Mouse (Mus musculus): ENCODE results near the gene Rasa4. TPM values are rescaled to one million over a fixed set of nuclear protein-coding genes. Genes with fewer than 3 reads are reported as not detected.

The Rasa4 gene
- polyA plus RNA-seq, 1 experiment from 2014 or later: 0.96 TPM

DNA sequence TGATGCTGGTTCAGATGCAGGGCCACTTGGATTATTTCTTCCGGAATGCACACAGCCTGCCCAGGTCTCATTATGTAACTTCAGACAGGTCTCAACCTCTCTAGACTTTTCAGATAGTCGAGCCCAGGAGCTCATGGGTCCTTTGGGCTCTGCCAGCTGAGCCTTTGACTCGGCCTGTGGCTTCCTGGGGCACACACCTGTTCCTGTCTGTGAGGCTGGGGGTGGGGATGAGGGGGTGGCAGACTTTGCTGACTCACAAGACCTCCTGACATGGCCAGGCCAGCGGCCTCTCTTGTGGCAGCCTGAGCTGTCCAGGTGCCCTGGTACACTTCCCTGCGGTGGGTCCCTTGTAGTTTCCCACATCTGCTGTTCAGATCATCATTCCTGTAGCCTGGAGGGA lies 8.2 kb downstream of the Rasa4 start:
- H3K4me1 ChIP-seq (ENCODE audit: control insufficient read depth, insufficient read depth, low read length): no peaks in the 10 kb centered on the region
- no peak overlapping the region for H3K4me2 ChIP-seq
- H3K9ac ChIP-seq (ENCODE audit: low read depth, low read length): no peak overlapping the region
- no peaks in the 10 kb centered on the region for H3K9me3 ChIP-seq (replicated peaks; ENCODE audit: control insufficient read depth, low read length)
- no peak overlapping the region for H3K27ac ChIP-seq (ENCODE audit: low read depth, low read length)
- 66% methylated on average over 5 of the region's 5 CpGs for WGBS (ENCODE audit: insufficient replicate concordance)
- peaks cover under 1% of the 10 kb centered on the region for H3K27me3 ChIP-seq (ENCODE audit: control insufficient read depth, insufficient read depth, low read length)
- H3K36me3 ChIP-seq (ENCODE audit: control insufficient read depth, insufficient read depth, low read length): no peaks in the 10 kb centered on the region
- ATAC-seq (replicated peaks; ENCODE audit: insufficient number of reproducible peaks, low FRiP score, low TSS enrichment): no peak
- no peak overlapping the region for H3K4me3 ChIP-seq (ENCODE audit: low read depth, low read length)

DNA sequence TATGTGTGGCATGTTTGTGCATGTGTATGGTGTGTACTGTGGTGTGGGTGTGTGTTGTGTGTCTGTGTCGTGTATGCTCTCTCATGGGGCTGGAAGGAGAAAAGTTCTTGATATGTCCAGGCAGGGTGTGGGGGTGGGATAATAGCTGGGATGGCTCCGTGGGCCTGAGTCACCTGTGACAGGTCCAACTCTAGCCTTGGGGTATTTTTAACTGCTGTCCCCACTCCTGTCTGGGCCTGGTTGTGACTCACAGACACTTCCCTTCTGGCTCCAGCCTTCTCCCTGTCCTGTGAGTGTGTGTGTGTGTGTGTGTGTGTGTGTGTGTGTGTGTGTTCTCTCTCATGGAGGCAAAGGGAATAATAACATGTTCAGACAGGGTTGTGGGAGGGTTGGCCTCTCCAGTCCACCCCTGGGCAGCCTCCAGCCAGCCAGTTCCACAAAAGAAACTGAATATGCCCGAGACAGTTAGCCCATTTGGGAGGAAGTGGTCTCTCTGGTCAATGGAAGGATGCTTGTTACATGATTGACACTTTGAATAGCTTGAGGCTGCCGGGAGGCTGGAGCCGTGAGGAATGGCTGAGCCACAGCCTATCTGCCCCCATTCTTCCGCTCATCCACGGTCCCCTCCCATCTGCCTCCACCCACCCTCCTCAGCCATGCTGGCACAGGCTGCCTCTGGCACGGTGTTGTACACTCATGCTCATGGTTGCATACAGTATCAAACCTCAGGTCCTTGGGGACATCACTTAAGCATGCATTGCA lies 10.7 kb downstream of the Rasa4 start:
- no peaks in the 10 kb centered on the region for H3K36me3 ChIP-seq (ENCODE audit: control insufficient read depth, insufficient read depth, low read length)
- ATAC-seq (replicated peaks; ENCODE audit: insufficient number of reproducible peaks, low FRiP score, low TSS enrichment): no peak
- H3K27ac ChIP-seq (ENCODE audit: low read depth, low read length): no peak overlapping the region
- no peak overlapping the region for H3K9ac ChIP-seq (ENCODE audit: low read depth, low read length)
- no peak overlapping the region for H3K4me3 ChIP-seq (ENCODE audit: low read depth, low read length)
- H3K27me3 ChIP-seq (ENCODE audit: control insufficient read depth, insufficient read depth, low read length): no peaks in the 10 kb centered on the region; the same call in 1 of the 2 replicates
- H3K9me3 ChIP-seq (replicated peaks; ENCODE audit: control insufficient read depth, low read length): no peaks in the 10 kb centered on the region
- H3K4me1 ChIP-seq (ENCODE audit: control insufficient read depth, insufficient read depth, low read length): no peaks in the 10 kb centered on the region
- 53% methylated on average over 8 of the region's 8 CpGs for WGBS (ENCODE audit: insufficient replicate concordance)
- no peak overlapping the region for H3K4me2 ChIP-seq

DNA sequence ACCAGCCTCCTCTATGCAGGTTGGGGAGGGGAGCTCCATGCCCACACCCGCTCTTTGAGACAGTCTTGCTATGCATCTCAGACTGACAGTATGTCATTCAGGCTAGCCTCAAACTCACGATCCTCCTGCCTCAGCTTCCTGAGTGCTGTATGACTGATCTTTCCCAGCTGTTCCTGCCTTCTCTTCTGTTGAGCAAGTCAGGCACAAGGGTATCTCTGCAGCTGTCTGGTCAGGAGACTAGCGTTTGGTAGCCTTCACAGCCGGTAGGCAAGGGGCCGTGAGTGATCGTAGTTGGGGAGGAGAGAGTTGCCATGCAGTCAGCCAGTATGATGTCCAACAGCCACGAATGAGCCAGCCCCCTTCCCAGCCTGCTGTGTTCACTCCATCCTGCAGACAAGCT lies 11.4 kb downstream of the Rasa4 start:
- no peak overlapping the region for H3K4me3 ChIP-seq (ENCODE audit: low read depth, low read length)
- H3K9me3 ChIP-seq (replicated peaks; ENCODE audit: control insufficient read depth, low read length): no peaks in the 10 kb centered on the region
- no peaks in the 10 kb centered on the region for H3K4me1 ChIP-seq (ENCODE audit: control insufficient read depth, insufficient read depth, low read length)
- no peak overlapping the region for H3K27ac ChIP-seq (ENCODE audit: low read depth, low read length)
- ATAC-seq (replicated peaks; ENCODE audit: insufficient number of reproducible peaks, low FRiP score, low TSS enrichment): no peak
- H3K27me3 ChIP-seq (ENCODE audit: control insufficient read depth, insufficient read depth, low read length): no peaks in the 10 kb centered on the region; the same call in 1 of the 2 replicates
- no peaks in the 10 kb centered on the region for H3K36me3 ChIP-seq (ENCODE audit: control insufficient read depth, insufficient read depth, low read length)
- no peak overlapping the region for H3K9ac ChIP-seq (ENCODE audit: low read depth, low read length)
- WGBS (ENCODE audit: insufficient replicate concordance): 62% methylated on average over 7 of the region's 7 CpGs
- H3K4me2 ChIP-seq: no peak overlapping the region

DNA sequence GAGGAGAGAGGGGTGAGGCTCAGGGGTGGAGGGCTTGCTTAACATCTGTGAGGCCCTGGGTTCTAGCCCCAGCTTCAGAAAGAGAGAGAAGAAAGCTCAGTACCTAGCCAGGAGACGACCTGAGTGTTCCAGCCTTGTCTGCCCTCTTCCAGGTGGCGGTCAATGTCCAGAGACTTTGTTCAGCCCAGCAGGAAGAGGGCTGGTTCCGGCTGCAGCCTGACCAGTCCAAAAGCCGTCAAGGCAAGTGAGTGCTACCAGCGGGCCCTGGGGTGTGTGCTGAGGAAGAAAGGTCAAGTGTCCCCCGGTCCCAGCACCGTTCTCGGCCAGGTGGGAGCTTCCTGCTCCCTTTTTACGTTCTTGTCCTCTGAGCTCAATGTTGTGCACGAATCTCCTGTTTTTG lies 14.8 kb downstream of the Rasa4 start:
- Histone ChIP-seq H3K4me3 (ENCODE audit: low read depth, low read length) (no peak overlapping the region), H3K27me3 (ENCODE audit: control insufficient read depth, insufficient read depth, low read length) (peaks cover 11% of the 10 kb centered on the region), H3K4me1 (ENCODE audit: control insufficient read depth, insufficient read depth, low read length) (no peaks in the 10 kb centered on the region), H3K36me3 (ENCODE audit: control insufficient read depth, insufficient read depth, low read length) (no peaks in the 10 kb centered on the region), H3K27ac (ENCODE audit: low read depth, low read length) (no peak overlapping the region), H3K4me2 (no peak overlapping the region), H3K9me3 (replicated peaks; ENCODE audit: control insufficient read depth, low read length) (no peaks in the 10 kb centered on the region), H3K9ac (ENCODE audit: low read depth, low read length) (no peak overlapping the region)
- no peak for ATAC-seq (replicated peaks; ENCODE audit: insufficient number of reproducible peaks, low FRiP score, low TSS enrichment)
- 73% methylated on average over 10 of the region's 10 CpGs for WGBS (ENCODE audit: insufficient replicate concordance)

DNA sequence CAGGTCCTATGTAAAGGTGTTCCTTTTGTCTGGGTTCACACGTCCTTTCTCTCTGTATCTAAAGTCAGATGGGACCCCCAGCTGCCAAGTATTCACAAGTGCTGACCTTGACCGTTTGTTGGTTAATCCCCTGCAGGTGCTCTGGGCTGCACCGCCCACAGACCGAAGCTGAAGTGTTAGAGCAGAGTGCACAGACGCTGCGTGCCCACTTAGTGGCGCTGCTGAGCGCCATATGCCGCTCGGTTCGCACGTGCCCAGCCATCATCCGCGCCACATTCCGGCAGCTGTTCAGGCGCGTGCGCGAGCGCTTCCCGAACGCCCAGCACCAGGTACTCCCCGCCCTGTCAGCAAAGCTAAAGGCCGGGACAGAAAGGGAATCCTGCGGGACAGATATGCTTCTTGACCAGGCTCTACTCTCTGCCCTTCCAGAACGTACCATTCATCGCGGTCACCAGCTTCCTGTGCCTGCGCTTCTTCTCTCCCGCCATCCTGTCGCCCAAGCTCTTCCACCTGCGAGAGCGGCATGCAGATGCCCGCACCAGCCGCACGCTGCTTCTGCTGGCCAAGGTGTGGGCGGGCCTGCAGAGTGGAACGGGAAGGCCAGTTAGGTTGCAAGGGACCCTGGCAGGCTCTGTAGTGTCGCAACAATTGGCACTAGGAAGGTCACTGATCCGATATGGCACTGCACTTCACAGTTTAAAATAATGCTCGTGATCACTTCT lies 18.5 kb downstream of the Rasa4 start:
- ATAC-seq (replicated peaks; ENCODE audit: insufficient number of reproducible peaks, low FRiP score, low TSS enrichment): peak; percentile 58
- 8% methylated on average over 41 of the region's 41 CpGs for WGBS (ENCODE audit: insufficient replicate concordance)
- Histone ChIP-seq H3K4me1 (ENCODE audit: control insufficient read depth, insufficient read depth, low read length) (no peaks in the 10 kb centered on the region), H3K9ac (ENCODE audit: low read depth, low read length) (no peak overlapping the region), H3K9me3 (replicated peaks; ENCODE audit: control insufficient read depth, low read length) (no peaks in the 10 kb centered on the region; the same call in 1 of the 2 replicates), H3K27me3 (ENCODE audit: control insufficient read depth, insufficient read depth, low read length) (peaks cover 15% of the 10 kb centered on the region), H3K4me2 (peak overlapping the region; percentile 63), H3K4me3 (ENCODE audit: low read depth, low read length) (peak overlapping the region; percentile 22), H3K36me3 (ENCODE audit: control insufficient read depth, insufficient read depth, low read length) (no peaks in the 10 kb centered on the region), H3K27ac (ENCODE audit: low read depth, low read length) (no peak overlapping the region)

DNA sequence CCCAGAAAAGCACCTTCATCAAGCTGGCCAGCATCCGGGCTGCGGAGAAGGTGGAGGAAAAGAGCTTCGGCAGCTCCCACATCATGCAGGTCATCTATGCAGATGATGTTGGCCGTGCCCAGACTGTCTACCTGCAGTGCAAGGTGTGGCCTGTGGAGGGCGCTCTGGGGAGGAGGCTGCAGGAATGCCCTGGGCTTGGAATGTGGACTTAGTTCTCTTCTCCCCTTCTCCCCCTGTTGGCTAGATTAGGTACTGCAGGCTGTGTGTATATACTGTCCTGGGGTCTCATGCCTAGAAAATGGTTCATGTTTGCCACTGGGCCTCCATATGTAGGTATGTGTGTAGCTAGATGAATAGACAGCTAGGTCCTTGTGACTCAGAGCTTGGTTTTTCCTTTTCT lies 20.8 kb downstream of the Rasa4 start:
- Histone ChIP-seq H3K27ac (ENCODE audit: low read depth, low read length) (no peak overlapping the region), H3K4me1 (ENCODE audit: control insufficient read depth, insufficient read depth, low read length) (no peaks in the 10 kb centered on the region), H3K9ac (ENCODE audit: low read depth, low read length) (no peak overlapping the region), H3K36me3 (ENCODE audit: control insufficient read depth, insufficient read depth, low read length) (no peaks in the 10 kb centered on the region), H3K4me3 (ENCODE audit: low read depth, low read length) (no peak overlapping the region), H3K27me3 (ENCODE audit: control insufficient read depth, insufficient read depth, low read length) (peaks cover 15% of the 10 kb centered on the region), H3K9me3 (replicated peaks; ENCODE audit: control insufficient read depth, low read length) (no peaks in the 10 kb centered on the region; the same call in 1 of the 2 replicates), H3K4me2 (no peak overlapping the region)
- WGBS (ENCODE audit: insufficient replicate concordance): 83% methylated on average over 5 of the region's 5 CpGs
- no peak for ATAC-seq (replicated peaks; ENCODE audit: insufficient number of reproducible peaks, low FRiP score, low TSS enrichment)

DNA sequence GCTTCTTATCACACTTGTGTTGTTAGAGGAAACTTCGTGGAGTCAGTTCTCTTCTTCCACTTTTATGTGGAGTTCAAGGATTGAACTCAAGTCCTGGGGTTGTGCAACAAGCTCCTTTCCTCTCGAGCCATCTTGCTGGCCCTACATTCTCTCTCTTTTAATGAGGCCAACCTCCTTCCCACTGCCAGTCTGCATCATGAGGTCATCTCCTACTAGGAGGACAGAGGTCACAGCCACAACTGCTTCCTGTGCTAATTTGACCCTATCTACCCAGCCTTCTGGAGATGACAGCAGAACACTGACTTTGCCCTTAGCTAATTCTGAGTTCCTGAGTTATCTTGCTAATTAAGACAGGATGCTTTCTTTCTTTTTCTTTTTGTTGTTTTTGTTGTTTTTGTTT lies 24.8 kb downstream of the Rasa4 start:
- Histone ChIP-seq H3K36me3 (ENCODE audit: control insufficient read depth, insufficient read depth, low read length) (no peaks in the 10 kb centered on the region), H3K4me2 (no peak overlapping the region), H3K27ac (ENCODE audit: low read depth, low read length) (no peak overlapping the region), H3K27me3 (ENCODE audit: control insufficient read depth, insufficient read depth, low read length) (0 out of 2 replicates have a peak, but pooled peaks cover 4% of the 10 kb centered on the region), H3K4me3 (ENCODE audit: low read depth, low read length) (no peak overlapping the region), H3K9me3 (replicated peaks; ENCODE audit: control insufficient read depth, low read length) (no peaks in the 10 kb centered on the region; the same call in 1 of the 2 replicates), H3K4me1 (ENCODE audit: control insufficient read depth, insufficient read depth, low read length) (no peaks in the 10 kb centered on the region), H3K9ac (ENCODE audit: low read depth, low read length) (no peak overlapping the region)
- no peak for ATAC-seq (replicated peaks; ENCODE audit: insufficient number of reproducible peaks, low FRiP score, low TSS enrichment)
- 46% methylated on average over 2 of the region's 2 CpGs for WGBS (ENCODE audit: insufficient replicate concordance)

DNA sequence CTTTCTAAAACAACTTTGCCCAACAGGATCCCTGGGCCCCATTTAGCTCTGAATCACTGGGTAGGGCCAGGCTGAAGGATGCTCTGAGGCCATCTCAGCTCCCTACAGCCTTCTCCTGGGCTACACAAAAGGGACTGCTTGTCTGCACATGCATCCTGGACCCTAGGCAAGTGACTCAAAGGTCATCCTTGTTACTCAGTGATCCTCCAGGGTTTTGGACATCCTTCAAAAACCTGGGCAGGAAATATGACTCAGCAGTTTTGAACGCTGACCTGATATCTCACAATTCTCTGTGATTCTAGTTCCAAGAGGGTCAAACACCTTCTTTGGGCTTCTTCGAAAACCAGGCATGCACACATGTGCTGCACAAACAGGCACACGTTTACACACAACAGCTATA lies 25.3 kb downstream of the Rasa4 start:
- Histone ChIP-seq H3K9me3 (replicated peaks; ENCODE audit: control insufficient read depth, low read length) (no peaks in the 10 kb centered on the region; the same call in 1 of the 2 replicates), H3K27me3 (ENCODE audit: control insufficient read depth, insufficient read depth, low read length) (0 out of 2 replicates have a peak, but pooled peaks cover 4% of the 10 kb centered on the region), H3K9ac (ENCODE audit: low read depth, low read length) (no peak overlapping the region), H3K27ac (ENCODE audit: low read depth, low read length) (no peak overlapping the region), H3K36me3 (ENCODE audit: control insufficient read depth, insufficient read depth, low read length) (no peaks in the 10 kb centered on the region), H3K4me1 (ENCODE audit: control insufficient read depth, insufficient read depth, low read length) (no peaks in the 10 kb centered on the region), H3K4me2 (no peak overlapping the region), H3K4me3 (ENCODE audit: low read depth, low read length) (no peak overlapping the region)
- ATAC-seq (replicated peaks; ENCODE audit: insufficient number of reproducible peaks, low FRiP score, low TSS enrichment): no peak
- WGBS (ENCODE audit: insufficient replicate concordance): 59% methylated on average over 3 of the region's 3 CpGs

Measured in heart, embryonic 11.5 days (tissue).